Mouse (Mus musculus) c-Kit-positive CD71-negative TER-119-negative erythroid progenitor cells, embryonic 14.5 days (primary cell): ENCODE measurements around the gene Atp5j.

ENCODE experiments used
- DNase-seq: peaks from one replicate; pipeline ENCODE4 v3.0.0-alpha.2; 2013; ENCODE audit warnings: low read depth

The Atp5j gene

GRCm38 (mm10) chr16:84835441-84835822 lies at the start of gene Atp5j:
Gene Atp5j (minus strand): TSS chr16:84835625.
- peak; percentile 29 for DNase-seq

GRCm38 (mm10) chr16:84884572-84884971 lies 49.1 kb upstream of the Atp5j start:
- no peak for DNase-seq

- no peak for DNase-seq
Measured at GRCm38 (mm10) chr16:84881754-84882321, 46.4 kb upstream of the Atp5j start.

GRCm38 (mm10) chr16:84881168-84881567 lies 45.7 kb upstream of the Atp5j start:
- no peak for DNase-seq

GRCm38 (mm10) chr16:84879146-84879545 lies 43.7 kb upstream of the Atp5j start:
- peak; percentile 46 for DNase-seq

- no peak for DNase-seq
Measured at GRCm38 (mm10) chr16:84876082-84876481, 40.7 kb upstream of the Atp5j start.

- no peak for DNase-seq
Measured at GRCm38 (mm10) chr16:84875718-84876035, 40.3 kb upstream of the Atp5j start.

- DNase-seq: no peak
Measured at GRCm38 (mm10) chr16:84875012-84875717, 39.7 kb upstream of the Atp5j start.

GRCm38 (mm10) chr16:84873805-84874204 lies 38.4 kb upstream of the Atp5j start:
- DNase-seq: no peak

GRCm38 (mm10) chr16:84864656-84865055 lies 29.2 kb upstream of the Atp5j start:
- no peak for DNase-seq

GRCm38 (mm10) chr16:84853492-84853891 lies 18.1 kb upstream of the Atp5j start:
- DNase-seq: no peak

- no peak for DNase-seq
Measured at GRCm38 (mm10) chr16:84838576-84838975, 3.2 kb upstream of the Atp5j start.

- DNase-seq: peak; percentile 31
Measured at GRCm38 (mm10) chr16:84835823-84836743, 658 bp upstream of the Atp5j start.

GRCm38 (mm10) chr16:84834745-84835440 lies 532 bp downstream of the Atp5j start, which contains the start of gene Gabpa:
Gene Gabpa (plus strand): TSS chr16:84834925.
- peak; percentile 89 for DNase-seq

GRCm38 (mm10) chr16:84834344-84834743 lies 1.1 kb downstream of the Atp5j start:
- DNase-seq: no peak

GRCm38 (mm10) chr16:84832736-84833135 lies 2.7 kb downstream of the Atp5j start:
- no peak for DNase-seq

- no peak for DNase-seq
Measured at GRCm38 (mm10) chr16:84831696-84832095, 3.7 kb downstream of the Atp5j start.

GRCm38 (mm10) chr16:84825009-84825408 lies 10.4 kb downstream of the Atp5j start:
- no peak for DNase-seq

- no peak for DNase-seq
Measured at GRCm38 (mm10) chr16:84817423-84817822, 18.0 kb downstream of the Atp5j start.

GRCm38 (mm10) chr16:84814511-84814910 lies 20.9 kb downstream of the Atp5j start:
- no peak for DNase-seq

- no peak for DNase-seq
Measured at GRCm38 (mm10) chr16:84813852-84814251, 21.6 kb downstream of the Atp5j start.

GRCm38 (mm10) chr16:84810254-84810653 lies 25.2 kb downstream of the Atp5j start:
- DNase-seq: no peak
